Mouse (Mus musculus) ES-E14 (cell line): ENCODE data around the gene Serpine1.

ENCODE experiments used
- CHD2 ChIP-seq: IDR thresholded peaks from 2 replicates; pipeline ENCODE4 v1.6.1; 2014; ENCODE audit warnings: mild to moderate bottlenecking, low read depth, low read length, inconsistent platforms
- HCFC1 ChIP-seq: IDR thresholded peaks from 2 replicates; pipeline ENCODE4 v1.6.1; 2012; ENCODE audit warnings: low read length, inconsistent platforms, borderline replicate concordance; ENCODE audit not compliant: insufficient read depth
- MAFK ChIP-seq: IDR thresholded peaks from 2 replicates; pipeline ENCODE4 v1.6.1; 2014; ENCODE audit warnings: mild to moderate bottlenecking, low read depth, low read length, inconsistent platforms; ENCODE audit not compliant: insufficient read depth
- ZC3H11A ChIP-seq: IDR thresholded peaks from 2 replicates; pipeline ENCODE4 v1.6.1; 2012; ENCODE audit warnings: low read depth, mild to moderate bottlenecking, inconsistent platforms, low read length, borderline replicate concordance
- ZNF384 ChIP-seq: IDR thresholded peaks from 2 replicates; pipeline ENCODE4 v1.6.1; 2012; ENCODE audit warnings: low read depth, low read length, inconsistent platforms

GRCm38 (mm10) chr5:137031076-137032032 is 40.7 kb downstream of the Serpine1 start:
- TF ChIP-seq HCFC1 (no peak), CHD2 (no peak), ZNF384 (no peak), MAFK (no peak), ZC3H11A (no peak)
